10 mouse cellular contexts compared by ENCODE assay signal in genomic region chr2:72499782-72500411, GRCm38 (mm10). TPM values are rescaled to one million over a fixed set of nuclear protein-coding genes. Genes with fewer than 3 reads are reported as not detected.
A peak's percentile ranks its signal among the peaks of the same experiment; 100 is the strongest.
DNase-seq lines count a peak whose midpoint lies in the region; ATAC-seq lines count a peak whose summit lies in the region.
"Had no signal": no experiment of that assay in that cellular context is flagged by ENCODE, and none has a peak within 500 bp of the region (broad histone marks: within the 10 kb centered on the region; RNA-seq: fewer than 3 reads in every experiment).

No protein-coding gene starts in this region.

- peaks cover 4% of the 10 kb centered on the region; the same call in 1 of the 2 replicates for H3K4me1 ChIP-seq in kidney, embryonic 14.5 days (ENCODE audit: control insufficient read depth, insufficient read depth, low read length)
- peaks cover 5% of the 10 kb centered on the region; the same call in 1 of the 2 replicates for H3K4me1 ChIP-seq in forebrain, embryonic 11.5 days (replicated peaks; ENCODE audit: control insufficient read depth, insufficient read depth, low read length)
- H3K4me1 ChIP-seq in limb, embryonic 11.5 days (ENCODE audit: control insufficient read depth, insufficient read depth, low read length): no peaks in the 10 kb centered on the region; the same call in none of the 2 replicates
- peaks cover 13% of the 10 kb centered on the region for H3K4me1 ChIP-seq in neural tube, embryonic 13.5 days (replicated peaks)
- 0 out of 2 replicates have a peak, but pooled peaks cover 5% of the 10 kb centered on the region for H3K4me1 ChIP-seq in liver, embryonic 12.5 days
- H3K4me1 ChIP-seq: liver, embryonic 15.5 days had no signal

- no peaks in the 10 kb centered on the region for H3K9me3 ChIP-seq in kidney, embryonic 14.5 days (ENCODE audit: control insufficient read depth, low read length)
- H3K9me3 ChIP-seq in forebrain, embryonic 11.5 days (ENCODE audit: control insufficient read depth, low read length): no peaks in the 10 kb centered on the region
- H3K9me3 ChIP-seq in limb, embryonic 11.5 days (ENCODE audit: control insufficient read depth, low read length): no peaks in the 10 kb centered on the region
- H3K9me3 ChIP-seq in neural tube, embryonic 13.5 days: no peaks in the 10 kb centered on the region
- no peaks in the 10 kb centered on the region for H3K9me3 ChIP-seq in liver, embryonic 12.5 days (replicated peaks)
- H3K9me3 ChIP-seq: liver, embryonic 15.5 days had no signal

- DNase-seq in kidney, adult 11 months: no peak
- DNase-seq in forebrain, embryonic 11.5 days (ENCODE audit: low spot score): no peak
- DNase-seq in limb, embryonic 11.5 days (ENCODE audit: low spot score): no peak
- DNase-seq in thymus, postnatal 14 days: no peak
- no peak for DNase-seq in cerebellum, adult 11 months
- DNase-seq: thymus, postnatal 36 days had no signal

- WGBS in kidney, embryonic 14.5 days: 23% methylated on average over 8 of the region's 8 CpGs
- WGBS in forebrain, embryonic 11.5 days: 12% methylated on average over 8 of the region's 8 CpGs
- 28% methylated on average over 8 of the region's 8 CpGs for WGBS in limb, embryonic 11.5 days
- WGBS in neural tube, embryonic 13.5 days: 13% methylated on average over 8 of the region's 8 CpGs
- WGBS in liver, embryonic 12.5 days (ENCODE audit: insufficient replicate concordance): 33% methylated on average over 8 of the region's 8 CpGs

- H3K4me2 ChIP-seq in kidney, embryonic 14.5 days (replicated peaks; ENCODE audit: low read depth, low read length): peak overlapping the region; percentile 35
- H3K4me2 ChIP-seq in forebrain, embryonic 11.5 days (ENCODE audit: low read depth, low read length, severe bottlenecking): no peak overlapping the region
- H3K4me2 ChIP-seq in limb, embryonic 11.5 days (ENCODE audit: low read depth, severe bottlenecking): peak overlapping the region; percentile 55
- H3K4me2 ChIP-seq in neural tube, embryonic 13.5 days: peak overlapping the region; percentile 58
- no peak overlapping the region for H3K4me2 ChIP-seq in liver, embryonic 12.5 days

- H3K27me3 ChIP-seq in kidney, embryonic 14.5 days (ENCODE audit: control insufficient read depth, insufficient read depth, low read length): peaks cover 2% of the 10 kb centered on the region; the same call in 1 of the 2 replicates
- peaks cover 2% of the 10 kb centered on the region; the same call in 1 of the 2 replicates for H3K27me3 ChIP-seq in forebrain, embryonic 11.5 days (ENCODE audit: control insufficient read depth, insufficient read depth, low read length)
- H3K27me3 ChIP-seq in limb, embryonic 11.5 days (ENCODE audit: control insufficient read depth, insufficient read depth, low read length): no peaks in the 10 kb centered on the region
- H3K27me3 ChIP-seq in neural tube, embryonic 13.5 days: peaks cover 31% of the 10 kb centered on the region
- H3K27me3 ChIP-seq in liver, embryonic 12.5 days (replicated peaks): peaks cover 37% of the 10 kb centered on the region

- no peak overlapping the region for H3K9ac ChIP-seq in kidney, embryonic 14.5 days (ENCODE audit: low read depth, low read length)
- H3K9ac ChIP-seq in forebrain, embryonic 11.5 days (ENCODE audit: low read length): peak overlapping the region; percentile 7; the same call in 1 of the 2 replicates
- no peak overlapping the region for H3K9ac ChIP-seq in limb, embryonic 11.5 days (ENCODE audit: low read length)
- peak overlapping the region; percentile 38; the same call in 1 of the 2 replicates for H3K9ac ChIP-seq in neural tube, embryonic 13.5 days
- no peak overlapping the region for H3K9ac ChIP-seq in liver, embryonic 12.5 days
- H3K9ac ChIP-seq: liver, embryonic 15.5 days had no signal

- no peaks in the 10 kb centered on the region for H3K36me3 ChIP-seq in kidney, embryonic 14.5 days (ENCODE audit: control insufficient read depth, insufficient read depth, low read length)
- no peaks in the 10 kb centered on the region for H3K36me3 ChIP-seq in forebrain, embryonic 11.5 days (ENCODE audit: control insufficient read depth, insufficient read depth, low read length)
- H3K36me3 ChIP-seq in limb, embryonic 11.5 days (ENCODE audit: control insufficient read depth, insufficient read depth, low read length): no peaks in the 10 kb centered on the region
- H3K36me3 ChIP-seq in neural tube, embryonic 13.5 days: no peaks in the 10 kb centered on the region
- H3K36me3 ChIP-seq in liver, embryonic 12.5 days: no peaks in the 10 kb centered on the region
- H3K36me3 ChIP-seq: liver, embryonic 15.5 days had no signal

- no peak for ATAC-seq in kidney, embryonic 14.5 days (ENCODE audit: low FRiP score, low TSS enrichment)
- ATAC-seq in forebrain, embryonic 11.5 days (replicated peaks; ENCODE audit: low FRiP score): no peak
- no peak for ATAC-seq in limb, embryonic 11.5 days (ENCODE audit: insufficient number of reproducible peaks, low FRiP score, low TSS enrichment, low read depth)
- ATAC-seq in neural tube, embryonic 13.5 days (ENCODE audit: low read depth): no peak
- no peak for ATAC-seq in liver, embryonic 12.5 days

- H3K4me3 ChIP-seq in kidney, embryonic 14.5 days (ENCODE audit: low read length): peak overlapping the region; percentile 4; the same call in 1 of the 2 replicates
- H3K4me3 ChIP-seq in forebrain, embryonic 11.5 days (ENCODE audit: low read depth, low read length): no peak overlapping the region
- H3K4me3 ChIP-seq in limb, embryonic 11.5 days (ENCODE audit: low read depth, low read length): no peak overlapping the region
- no peak overlapping the region for H3K4me3 ChIP-seq in neural tube, embryonic 13.5 days
- no peak overlapping the region for H3K4me3 ChIP-seq in liver, embryonic 12.5 days
- H3K4me3 ChIP-seq: liver, embryonic 15.5 days had no signal

- no peak overlapping the region for H3K27ac ChIP-seq in kidney, embryonic 14.5 days (ENCODE audit: low read depth, low read length)
- no peak overlapping the region for H3K27ac ChIP-seq in forebrain, embryonic 11.5 days (ENCODE audit: low read depth, low read length)
- H3K27ac ChIP-seq in limb, embryonic 11.5 days (replicated peaks; ENCODE audit: low read depth, low read length): no peak overlapping the region
- no peak overlapping the region for H3K27ac ChIP-seq in neural tube, embryonic 13.5 days (replicated peaks)
- H3K27ac ChIP-seq in liver, embryonic 12.5 days: no peak overlapping the region
- H3K27ac ChIP-seq: liver, embryonic 15.5 days had no signal

RNA-seq across cellular contexts. Expression of gene Cdca7, which starts 23.9 kb away (rescaled TPM):
- 146 and 192 TPM in 2 replicates for polyA plus RNA-seq in kidney, embryonic 14.5 days (2014; fragmentation: Nextera tagmentation; extraction: Ambion mirVana)
- polyA plus RNA-seq in forebrain, embryonic 11.5 days (2014; fragmentation: Nextera tagmentation; extraction: Ambion mirVana): 255 and 266 TPM in 2 replicates
- 278 and 286 TPM in 2 replicates for polyA plus RNA-seq in limb, embryonic 11.5 days (2014; fragmentation: Nextera tagmentation; extraction: Ambion mirVana)
- polyA plus RNA-seq in neural tube, embryonic 13.5 days (2015; fragmentation: Nextera tagmentation; extraction: Ambion mirVana): 24.6 and 36.4 TPM in 2 replicates
- polyA plus RNA-seq in liver, embryonic 12.5 days (2016; fragmentation: Nextera tagmentation; extraction: Ambion mirVana): 96.3 and 100 TPM in 2 replicates

Comparison
In these comparisons a context has a peak if more than half of its experiments do, and no peak if none do; other contexts are left out.
1. H3K4me2 ChIP-seq: peak in kidney, embryonic 14.5 days (single experiment), limb, embryonic 11.5 days (single experiment) and neural tube, embryonic 13.5 days (single experiment); none in forebrain, embryonic 11.5 days (single experiment) and liver, embryonic 12.5 days (single experiment).
2. H3K9ac ChIP-seq: peak in forebrain, embryonic 11.5 days (single experiment) and neural tube, embryonic 13.5 days (single experiment); none in kidney, embryonic 14.5 days (single experiment), limb, embryonic 11.5 days (single experiment) and liver, embryonic 12.5 days (single experiment).